Mouse (Mus musculus): ENCODE results near the gene Aifm1. TPM values are rescaled to one million over a fixed set of nuclear protein-coding genes. Genes with fewer than 3 reads are reported as not detected.

Gene Aifm1
- total and polyA plus RNA-seq, 3 experiments = 33.2 to 108 (median 92.8) TPM

GRCm38 (mm10) chrX:48428241-48428640 is 85.1 kb downstream of the Aifm1 start:
- TF ChIP-seq POLR2A (IDR thresholded peaks at IDR 0.05; ENCODE audit: insufficient read depth, low read depth, low read length) (peak; percentile 61), EP300 (IDR thresholded peaks at IDR 0.05; ENCODE audit: insufficient read depth, low read depth, low read length) (peak; percentile 78; the same call in 1 of the 2 replicates), CTCF (IDR thresholded peaks at IDR 0.05) (no peak)
- Histone ChIP-seq H3K4me3 (no peak overlapping the region), H3K27me3 (ENCODE audit: control insufficient read depth, insufficient read depth, low read length) (no peaks in the 10 kb centered on the region), H3K36me3 (ENCODE audit: control insufficient read depth, insufficient read depth, low read length) (no peaks in the 10 kb centered on the region; the same call in 1 of the 2 replicates), H3K79me2 (replicated peaks; ENCODE audit: control insufficient read depth, insufficient read depth, low read length) (no peaks in the 10 kb centered on the region), H3K27ac (peak overlapping the region; percentile 75), H3K9ac (ENCODE audit: low read depth, low read length) (no peak overlapping the region), H3K4me1 (ENCODE audit: control insufficient read depth, insufficient read depth, low read length) (peaks cover 23% of the 10 kb centered on the region)
- intact Hi-C loops (cut with DNase I) = no loop called here
- 36% methylated on average over 6 of the region's 6 CpGs for WGBS
- peak in 1 of 2 experiments; percentile 47 for DNase-seq

- TF ChIP-seq EP300 (IDR thresholded peaks at IDR 0.05; ENCODE audit: insufficient read depth, low read depth, low read length) = no peak
- TF ChIP-seq POLR2A (IDR thresholded peaks at IDR 0.05; ENCODE audit: insufficient read depth, low read depth, low read length) = no peak
- no peak for TF ChIP-seq CTCF (IDR thresholded peaks at IDR 0.05)
- 52% methylated on average over 7 of the region's 7 CpGs for WGBS
- peaks cover 25% of the 10 kb centered on the region for H3K4me1 ChIP-seq (ENCODE audit: control insufficient read depth, insufficient read depth, low read length)
- no peaks in the 10 kb centered on the region; the same call in 1 of the 2 replicates for H3K36me3 ChIP-seq (ENCODE audit: control insufficient read depth, insufficient read depth, low read length)
- H3K9ac ChIP-seq (ENCODE audit: low read depth, low read length) = peak overlapping the region; percentile 36; the same call in 1 of the 2 replicates
- intact Hi-C loops (cut with DNase I) = loop anchor here (2.0 kb wide), 1 partner anchor 30 kb away; no protein-coding TSS in a partner anchor
- H3K4me3 ChIP-seq = no peak overlapping the region
- peak overlapping the region; percentile 53 for H3K27ac ChIP-seq
- no peaks in the 10 kb centered on the region for H3K79me2 ChIP-seq (replicated peaks; ENCODE audit: control insufficient read depth, insufficient read depth, low read length)
- no peaks in the 10 kb centered on the region for H3K27me3 ChIP-seq (ENCODE audit: control insufficient read depth, insufficient read depth, low read length)
- peak in 1 of 2 experiments; percentile 39 for DNase-seq
Observed at GRCm38 (mm10) chrX:48425280-48425679, 88.1 kb downstream of the Aifm1 start.

Other genes with a start within 250 kb of the Aifm1 start
- gene Bcorl1, start 172.2 kb downstream of the Aifm1 start, total RNA-seq (2021) = 1 to 10 TPM; 5.7 to 6.0 TPM
- 2.2 and 2.3 TPM in 2 replicates for gene Bcorl1, start 172.2 kb downstream of the Aifm1 start, polyA plus RNA-seq (2012; rRNA removed)
- gene Elf4, start 50.4 kb downstream of the Aifm1 start, total RNA-seq (2021) = 1 to 10 TPM; 4.5 to 5.0 TPM
- 7.6 and 8.3 TPM in 2 replicates for gene Elf4, start 50.4 kb downstream of the Aifm1 start, polyA plus RNA-seq (2012; rRNA removed)
- gene Rab33a, start 5.7 kb upstream of the Aifm1 start, total RNA-seq (2021) = under 1 TPM in 1 of 2 experiments, not detected in 1; 0.29 TPM
- 1.2 and 1.7 TPM in 2 replicates for gene Rab33a, start 5.7 kb upstream of the Aifm1 start, polyA plus RNA-seq (2012; rRNA removed)
- gene Zfp280c, start 80.9 kb upstream of the Aifm1 start, total RNA-seq (2021) = 1 to 10 TPM; 4.5 to 4.8 TPM
- gene Zfp280c, start 80.9 kb upstream of the Aifm1 start, polyA plus RNA-seq (2012; rRNA removed) = 2.5 and 5.1 TPM in 2 replicates
- gene Slc25a14, start 109.8 kb upstream of the Aifm1 start, total RNA-seq (2021) = 1 to 10 TPM; 1.9 to 2.1 TPM
- 1.6 and 1.9 TPM in 2 replicates for gene Slc25a14, start 109.8 kb upstream of the Aifm1 start, polyA plus RNA-seq (2012; rRNA removed)
- not detected for gene Gpr119, start 160.9 kb upstream of the Aifm1 start, total RNA-seq (2021)
- 0.04 TPM in 1 of 2 replicates, not detected in the other for gene Gpr119, start 160.9 kb upstream of the Aifm1 start, polyA plus RNA-seq (2012; rRNA removed)
- 1 to 10 TPM; 2.1 TPM for gene Rbmx2, start 181.4 kb upstream of the Aifm1 start, total RNA-seq (2021)
- 0.66 and 1.7 TPM in 2 replicates for gene Rbmx2, start 181.4 kb upstream of the Aifm1 start, polyA plus RNA-seq (2012; rRNA removed)